Comparison of ENCODE assay signal across 12 mouse cellular contexts in the genomic region with DNA sequence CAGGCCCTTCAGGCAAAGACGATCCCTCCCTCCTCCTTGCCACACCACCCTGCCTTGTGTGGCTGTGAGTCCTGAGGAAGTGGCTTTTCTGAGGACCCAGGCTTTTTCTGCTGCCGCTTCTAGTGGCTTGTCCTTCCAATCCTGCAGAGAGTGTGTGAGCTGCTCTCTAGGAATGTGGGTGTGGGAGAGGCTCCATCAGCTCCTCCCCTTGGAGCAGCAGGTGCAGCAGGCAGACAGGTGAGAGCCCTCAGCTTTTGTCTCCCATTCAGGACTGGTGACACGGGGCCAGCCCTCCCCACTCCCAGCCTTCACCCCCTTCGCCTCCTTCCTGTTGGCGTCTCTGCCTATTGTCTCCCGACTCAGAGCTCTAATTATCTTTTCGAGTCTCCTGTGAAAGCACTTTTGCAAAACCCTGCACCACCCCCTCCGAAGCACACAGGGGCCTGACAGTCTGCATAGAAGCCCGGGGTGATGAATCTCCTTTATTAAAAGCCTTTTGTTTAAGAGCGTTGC.
DNase-seq lines count a peak whose midpoint lies in the region; ATAC-seq and TF ChIP-seq lines count a peak whose summit lies in the region.
"Had no signal": no experiment of that assay in that cellular context is flagged by ENCODE, and none has a peak within 500 bp of the region (broad histone marks: within the 10 kb centered on the region; RNA-seq: fewer than 3 reads in every experiment).

No protein-coding gene starts in this region.

- H3K27me3 ChIP-seq in forebrain, embryonic 10.5 days (ENCODE audit: poor library complexity, severe bottlenecking) = peaks cover 39% of the 10 kb centered on the region
- peaks cover 42% of the 10 kb centered on the region for H3K27me3 ChIP-seq in midbrain, embryonic 10.5 days (ENCODE audit: low read depth, poor library complexity, severe bottlenecking)
- no peaks in the 10 kb centered on the region for H3K27me3 ChIP-seq in stomach, postnatal 0 days (ENCODE audit: control insufficient read depth, insufficient read depth, low read length)
- H3K27me3 ChIP-seq: Patski had no signal

- no peak overlapping the region for H3K4me2 ChIP-seq in stomach, postnatal 0 days (replicated peaks; ENCODE audit: low read depth)

- H3K27ac ChIP-seq in forebrain, embryonic 10.5 days = peak overlapping the region; percentile 76
- peak overlapping the region; percentile 70 for H3K27ac ChIP-seq in midbrain, embryonic 10.5 days (replicated peaks)
- H3K27ac ChIP-seq in stomach, postnatal 0 days (replicated peaks) = no peak overlapping the region
- H3K27ac ChIP-seq: liver, embryonic 14.5 days had no signal

- 0 out of 2 replicates have a peak, but pooled peaks have one; percentile 24 for ATAC-seq in stomach, postnatal 0 days (ENCODE audit: low FRiP score, low TSS enrichment)
- ATAC-seq: Patski had no signal

- H3K4me3 ChIP-seq in forebrain, embryonic 10.5 days = peak overlapping the region; percentile 40
- H3K4me3 ChIP-seq in midbrain, embryonic 10.5 days = peak overlapping the region; percentile 42
- H3K4me3 ChIP-seq in stomach, postnatal 0 days (ENCODE audit: low read depth, low read length) = no peak overlapping the region

- no peaks in the 10 kb centered on the region for H3K9me3 ChIP-seq in forebrain, embryonic 10.5 days
- H3K9me3 ChIP-seq in midbrain, embryonic 10.5 days (replicated peaks) = no peaks in the 10 kb centered on the region
- no peaks in the 10 kb centered on the region for H3K9me3 ChIP-seq in stomach, postnatal 0 days (ENCODE audit: control insufficient read depth, low read length)

- 4% methylated on average over 10 of the region's 10 CpGs for WGBS in forebrain, embryonic 10.5 days
- WGBS in midbrain, embryonic 10.5 days = 2% methylated on average over 10 of the region's 10 CpGs
- 3% methylated on average over 10 of the region's 10 CpGs for WGBS in stomach, postnatal 0 days

- no peak overlapping the region for H3K9ac ChIP-seq in stomach, postnatal 0 days (ENCODE audit: low read length)
- H3K9ac ChIP-seq: liver, embryonic 14.5 days had no signal

- peak; percentile 17 for DNase-seq in right cerebral cortex, adult 18-20 months
- DNase-seq in right cerebral cortex, postnatal 25 days = no peak
- DNase-seq in forebrain, embryonic 10.5 days (ENCODE audit: extremely low spot score, low spot score) = peak; percentile 27
- DNase-seq in midbrain, embryonic 10.5 days (ENCODE audit: low spot score) = no peak
- peak; percentile 24 for DNase-seq in stomach, postnatal 0 days (ENCODE audit: low spot score)
- DNase-seq in urinary bladder, adult 2 months (ENCODE audit: low spot score) = no peak
- DNase-seq in c-Kit-positive CD71-positive TER-119-positive erythroid progenitor cells, embryonic 14.5 days (ENCODE audit: low spot score) = no peak
- DNase-seq in spleen, postnatal 4 days (ENCODE audit: low spot score in 2 of 2) = no peak
- DNase-seq: cerebellum, adult 18-20 months; kidney, postnatal 36 days had no signal

- no peak for TF ChIP-seq EP300 in stomach, postnatal 0 days (optimal IDR thresholded peaks at IDR 0.05)

- H3K36me3 ChIP-seq in forebrain, embryonic 10.5 days (replicated peaks) = no peaks in the 10 kb centered on the region
- H3K36me3 ChIP-seq in midbrain, embryonic 10.5 days = no peaks in the 10 kb centered on the region
- H3K36me3 ChIP-seq in stomach, postnatal 0 days (ENCODE audit: control insufficient read depth, insufficient read depth, low read length) = no peaks in the 10 kb centered on the region

- no peak for TF ChIP-seq CTCF in stomach, postnatal 0 days (IDR thresholded peaks at IDR 0.05; ENCODE audit: low read depth)

- peaks cover 38% of the 10 kb centered on the region for H3K4me1 ChIP-seq in forebrain, embryonic 10.5 days
- peaks cover 36% of the 10 kb centered on the region for H3K4me1 ChIP-seq in midbrain, embryonic 10.5 days
- H3K4me1 ChIP-seq in stomach, postnatal 0 days (replicated peaks; ENCODE audit: control insufficient read depth, insufficient read depth) = no peaks in the 10 kb centered on the region

Comparison
In these comparisons a context has a peak if more than half of its experiments do, and no peak if none do; other contexts are left out.
1. DNase-seq: peak in right cerebral cortex, adult 18-20 months (single experiment), forebrain, embryonic 10.5 days (single experiment) and stomach, postnatal 0 days (single experiment); none in right cerebral cortex, postnatal 25 days (single experiment), midbrain, embryonic 10.5 days (single experiment), urinary bladder, adult 2 months (single experiment), c-Kit-positive CD71-positive TER-119-positive erythroid progenitor cells, embryonic 14.5 days (single experiment) and spleen, postnatal 4 days (0 of 2).